Mouse (Mus musculus) midbrain, embryonic 15.5 days (tissue): ENCODE measurements around the gene Mrpl17. TPM values are rescaled to one million over a fixed set of nuclear protein-coding genes. Genes with fewer than 3 reads are reported as not detected.
"Not testable (repeated sequence)": the region's sequence is repeated elsewhere in the genome, so short reads cannot be mapped to it uniquely, and the experiment has no call there.

ENCODE experiments used
- ATAC-seq: fragments of 200-750 bp; cut with Nextera tagmentation; replicated peaks from 2 replicates; pipeline ENCODE4 v1.8.0; 2017; ENCODE audit warnings: moderate TSS enrichment
- H3K27ac ChIP-seq: fragments of 300-500 bp; sonication (generic); 2 replicates; pipeline ENCODE4 v1.5.1; 2015; ENCODE audit warnings: mild to moderate bottlenecking, inconsistent platforms
- H3K27me3 ChIP-seq: fragments of 300-500 bp; sonication (generic); replicated peaks from 2 replicates; pipeline ENCODE4 v1.6.1; 2015; ENCODE audit warnings: inconsistent platforms
- H3K36me3 ChIP-seq: fragments of 300-500 bp; sonication (generic); replicated peaks from 2 replicates; pipeline ENCODE4 v1.6.1; 2015; ENCODE audit warnings: inconsistent platforms
- H3K4me1 ChIP-seq: fragments of 300-500 bp; sonication (generic); 2 replicates; pipeline ENCODE4 v1.6.1; 2015; ENCODE audit warnings: inconsistent platforms
- H3K4me2 ChIP-seq: fragments of 300-500 bp; sonication (generic); 2 replicates; pipeline ENCODE4 v1.6.1; 2015; ENCODE audit warnings: inconsistent platforms, mild to moderate bottlenecking, moderate library complexity
- H3K4me3 ChIP-seq: fragments of 300-500 bp; sonication (generic); 2 replicates; pipeline ENCODE4 v1.5.1; 2015; ENCODE audit warnings: mild to moderate bottlenecking, inconsistent platforms
- H3K9ac ChIP-seq: fragments of 300-500 bp; sonication (generic); 2 replicates; pipeline ENCODE4 v1.6.1; 2015; ENCODE audit warnings: mild to moderate bottlenecking, inconsistent platforms
- H3K9me3 ChIP-seq: fragments of 300-500 bp; sonication (generic); 2 replicates; pipeline ENCODE4 v1.6.1; 2016; ENCODE audit warnings: inconsistent platforms
- WGBS: fragments of 180-500 bp; shearing (Covaris S2); methylation state at CpG from one replicate; pipeline ENCODE4 v1.1.7; 2015; ENCODE audit warnings: mixed read lengths; 5-methylcytosine and 5-hydroxymethylcytosine counted together
- polyA plus RNA-seq: library from polyadenylated mRNA; unstranded; fragments of >200 nt; fragmentation: Nextera tagmentation; extraction: Ambion mirVana; gene quantifications from 2 replicates; pipeline ENCODE4 v1.2.1, GENCODE M21; 2015

Gene Mrpl17
- 173 and 175 TPM in 2 replicates for polyA plus RNA-seq

- Histone ChIP-seq H3K4me3 (peak within 1 kb of the TSS; percentile 96), H3K9ac (peak within 1 kb of the TSS; percentile 97), H3K4me2 (peak within 1 kb of the TSS; percentile 87), H3K27ac (peak within 1 kb of the TSS; percentile 93), H3K4me1 (peaks cover 13% of the 10 kb centered on the region), H3K27me3 (no peaks in the 10 kb centered on the region), H3K9me3 (no peaks in the 10 kb centered on the region), H3K36me3 (peaks cover 3% of the 10 kb centered on the region; the same call in 1 of the 2 replicates)
- ATAC-seq: peak; percentile 98
- WGBS: under 1% methylated on average over 49 of the region's 52 CpGs
These were observed at the start of gene Mrpl17 for GRCm38 (mm10) chr7:105810877-105811489. Mrpl17 (minus strand) TSS chr7:105811099.

DNA sequence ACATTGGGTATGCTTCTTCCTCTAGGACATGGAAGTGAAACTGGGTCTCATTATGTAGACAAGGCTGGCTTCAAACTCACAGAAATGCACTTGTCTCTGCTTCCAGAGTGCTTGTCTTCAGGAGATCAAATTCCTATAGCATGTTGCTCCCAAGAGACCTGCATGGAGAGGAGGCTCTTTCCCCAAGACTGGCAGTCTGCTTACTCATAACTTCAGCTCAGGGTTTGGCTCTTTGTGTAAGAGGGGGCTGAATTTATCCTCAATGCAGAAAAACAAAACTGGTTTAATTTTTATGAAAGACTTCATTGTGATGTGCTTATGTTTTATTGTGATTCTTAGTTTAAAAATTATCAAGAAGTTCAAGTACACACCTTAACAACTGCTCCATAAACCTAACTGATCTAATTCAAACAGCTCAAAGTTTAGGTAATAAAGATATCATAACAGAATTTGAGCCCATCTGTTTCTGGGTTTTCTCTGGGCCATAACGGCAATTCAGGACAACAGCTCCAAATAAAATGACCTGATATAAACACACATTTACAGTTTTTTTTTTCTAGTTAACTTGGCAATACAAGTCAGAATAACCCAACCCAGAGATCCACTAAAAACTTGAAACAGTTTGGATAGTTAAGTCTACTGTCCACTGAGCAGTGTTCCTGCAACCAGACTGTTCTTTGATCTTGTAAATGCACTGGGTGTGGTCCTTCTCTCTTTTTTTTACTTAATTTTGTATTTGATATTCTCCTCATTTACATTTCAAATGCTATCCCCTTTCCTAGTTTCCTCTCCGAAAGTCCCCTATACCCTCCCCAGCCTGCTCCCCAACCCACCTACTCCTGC is 45.0 kb upstream of the Mrpl17 start:
- H3K4me2 ChIP-seq, H3K27ac ChIP-seq, H3K27me3 ChIP-seq, H3K9me3 ChIP-seq, ATAC-seq, H3K9ac ChIP-seq, H3K36me3 ChIP-seq, H3K4me1 ChIP-seq, H3K4me3 ChIP-seq: not testable (repeated sequence)
- no CpG with 5 or more reads among the region's 2 CpGs for WGBS

DNA sequence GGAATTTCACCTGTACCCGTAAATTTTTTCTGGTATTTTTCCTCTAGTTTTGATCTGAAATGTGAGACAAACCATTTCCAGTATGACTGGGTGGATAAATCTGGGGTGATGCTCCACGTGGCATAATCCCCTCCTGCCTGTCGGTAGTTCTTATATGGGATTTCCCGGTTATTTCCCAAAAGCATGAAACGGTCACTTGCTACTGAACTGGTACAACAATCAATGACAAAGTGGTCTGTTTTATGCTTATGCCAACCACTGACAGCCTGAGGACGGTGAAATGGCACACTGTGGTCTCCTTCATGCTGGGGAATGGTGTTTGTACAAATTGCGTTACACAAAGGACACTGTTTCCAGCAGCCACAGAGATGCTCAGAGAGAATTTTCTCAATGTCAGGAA is 13.4 kb upstream of the Mrpl17 start:
- no peaks in the 10 kb centered on the region for H3K36me3 ChIP-seq
- H3K9ac ChIP-seq: no peak overlapping the region
- H3K4me2 ChIP-seq: no peak overlapping the region
- no peak overlapping the region for H3K27ac ChIP-seq
- H3K9me3 ChIP-seq: no peaks in the 10 kb centered on the region
- H3K27me3 ChIP-seq: no peaks in the 10 kb centered on the region
- WGBS: 75% methylated on average over 7 of the region's 7 CpGs
- no peak for ATAC-seq
- H3K4me3 ChIP-seq: no peak overlapping the region
- H3K4me1 ChIP-seq: no peaks in the 10 kb centered on the region

GRCm38 (mm10) chr7:105818483-105818882 is 7.6 kb upstream of the Mrpl17 start:
- WGBS: 0% methylated on average over 1 of the region's 1 CpGs
- no peak overlapping the region for H3K4me3 ChIP-seq
- ATAC-seq: 0 out of 2 replicates have a peak, but pooled peaks have one; percentile 43
- no peak overlapping the region for H3K9ac ChIP-seq
- no peaks in the 10 kb centered on the region for H3K9me3 ChIP-seq
- H3K27ac ChIP-seq: no peak overlapping the region
- H3K36me3 ChIP-seq: no peaks in the 10 kb centered on the region
- H3K27me3 ChIP-seq: no peaks in the 10 kb centered on the region
- H3K4me2 ChIP-seq: no peak overlapping the region
- no peaks in the 10 kb centered on the region for H3K4me1 ChIP-seq

DNA sequence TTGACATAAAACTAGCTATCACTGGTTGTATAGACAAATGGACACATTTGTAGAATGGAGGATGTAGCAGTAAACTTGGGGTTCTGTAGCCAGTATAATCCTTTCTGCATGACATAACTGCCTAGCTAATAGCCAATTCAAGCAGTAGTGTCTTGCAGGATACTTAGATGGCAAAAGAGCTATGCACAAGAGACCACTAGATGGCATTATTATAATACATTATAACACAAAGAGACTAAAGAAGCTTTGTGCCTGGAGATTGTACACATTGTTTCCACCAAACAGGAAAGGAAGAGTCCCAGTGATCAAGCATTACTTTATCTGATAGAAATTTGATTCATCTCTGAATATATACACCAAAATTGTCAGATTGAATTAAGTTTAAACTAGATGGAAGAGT is 5.8 kb upstream of the Mrpl17 start:
- no peak for ATAC-seq
- H3K4me2 ChIP-seq: no peak overlapping the region
- H3K27me3 ChIP-seq: no peaks in the 10 kb centered on the region
- H3K36me3 ChIP-seq: no peaks in the 10 kb centered on the region
- no peak overlapping the region for H3K27ac ChIP-seq
- H3K9me3 ChIP-seq: no peaks in the 10 kb centered on the region
- H3K9ac ChIP-seq: no peak overlapping the region
- no peak overlapping the region for H3K4me3 ChIP-seq
- no peaks in the 10 kb centered on the region for H3K4me1 ChIP-seq

DNA sequence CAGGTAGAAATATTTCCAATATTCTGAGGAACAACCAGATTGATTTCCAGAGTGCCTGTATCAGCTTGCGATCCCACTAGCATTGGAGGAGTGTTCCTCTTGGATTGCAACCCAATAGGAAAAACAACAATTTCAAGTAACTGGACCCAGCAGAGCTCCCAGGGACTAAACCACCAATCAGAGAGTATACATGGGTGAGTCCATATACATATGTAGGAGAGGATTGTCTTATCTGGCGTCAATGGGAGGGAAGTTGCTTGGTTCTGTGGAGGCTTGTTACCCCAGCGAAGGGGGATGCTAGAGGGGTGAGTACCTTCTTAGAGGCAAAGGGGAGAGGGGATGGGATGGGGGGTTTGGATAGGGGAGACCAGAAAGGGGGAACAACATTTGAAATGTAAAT is 2.4 kb upstream of the Mrpl17 start:
- ATAC-seq: no peak
- H3K27ac ChIP-seq: no peak overlapping the region
- no peaks in the 10 kb centered on the region for H3K27me3 ChIP-seq
- H3K4me3 ChIP-seq: no peak overlapping the region
- H3K4me2 ChIP-seq: no peak overlapping the region
- 86% methylated on average over 3 of the region's 3 CpGs for WGBS
- no peak overlapping the region for H3K9ac ChIP-seq
- H3K36me3 ChIP-seq: no peaks in the 10 kb centered on the region; the same call in 1 of the 2 replicates
- H3K9me3 ChIP-seq: no peaks in the 10 kb centered on the region
- peaks cover 13% of the 10 kb centered on the region for H3K4me1 ChIP-seq

DNA sequence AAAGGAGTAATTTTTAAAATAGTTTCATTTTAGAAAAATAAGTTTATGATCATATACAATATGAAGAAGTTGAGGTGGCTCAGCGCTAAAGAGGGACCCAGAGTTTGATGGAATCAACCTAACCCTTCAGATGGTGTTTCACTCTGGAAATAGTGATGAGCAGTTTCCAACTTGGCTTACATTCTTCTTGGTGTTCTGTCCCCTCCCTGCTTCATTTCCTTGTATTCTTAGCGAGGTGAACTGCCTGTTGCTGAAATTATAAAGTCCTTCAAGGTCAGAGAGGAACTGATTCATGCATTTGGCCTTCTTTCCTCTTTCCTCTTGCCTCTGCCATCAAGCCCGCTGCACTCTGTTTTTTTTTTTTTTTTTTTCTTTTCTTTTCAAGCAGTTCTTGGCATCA is 1.7 kb upstream of the Mrpl17 start:
- no peak for ATAC-seq
- H3K9me3 ChIP-seq: no peaks in the 10 kb centered on the region
- WGBS: 81% methylated on average over 3 of the region's 3 CpGs
- no peaks in the 10 kb centered on the region for H3K27me3 ChIP-seq
- H3K9ac ChIP-seq: no peak overlapping the region
- no peaks in the 10 kb centered on the region; the same call in 1 of the 2 replicates for H3K36me3 ChIP-seq
- no peak overlapping the region for H3K4me2 ChIP-seq
- peaks cover 13% of the 10 kb centered on the region for H3K4me1 ChIP-seq
- H3K27ac ChIP-seq: no peak overlapping the region
- no peak overlapping the region for H3K4me3 ChIP-seq

GRCm38 (mm10) chr7:105811516-105811915 is 617 bp upstream of the Mrpl17 start:
- Histone ChIP-seq H3K9ac (no peak overlapping the region), H3K4me3 (peak overlapping the region; percentile 96), H3K36me3 (peaks cover 3% of the 10 kb centered on the region; the same call in 1 of the 2 replicates), H3K27me3 (no peaks in the 10 kb centered on the region), H3K27ac (0 out of 2 replicates have a peak overlapping the region, but pooled peaks have one; percentile 93), H3K9me3 (no peaks in the 10 kb centered on the region), H3K4me2 (peak overlapping the region; percentile 28), H3K4me1 (peaks cover 13% of the 10 kb centered on the region)
- peak; percentile 26 for ATAC-seq

GRCm38 (mm10) chr7:105810280-105810876 is 521 bp downstream of the Mrpl17 start:
- Histone ChIP-seq H3K36me3 (peaks cover 3% of the 10 kb centered on the region; the same call in 1 of the 2 replicates), H3K27ac (peak overlapping the region; percentile 93), H3K4me3 (peak overlapping the region; percentile 96), H3K4me2 (peak overlapping the region; percentile 87), H3K9ac (peak overlapping the region; percentile 97), H3K4me1 (peaks cover 13% of the 10 kb centered on the region), H3K27me3 (no peaks in the 10 kb centered on the region), H3K9me3 (no peaks in the 10 kb centered on the region)
- peak; percentile 81 for ATAC-seq
- WGBS: 4% methylated on average over 37 of the region's 37 CpGs

GRCm38 (mm10) chr7:105809836-105810235 is 1.1 kb downstream of the Mrpl17 start:
- Histone ChIP-seq H3K4me1 (peaks cover 13% of the 10 kb centered on the region), H3K4me3 (peak overlapping the region; percentile 96), H3K4me2 (peak overlapping the region; percentile 87), H3K27ac (no peak overlapping the region), H3K27me3 (no peaks in the 10 kb centered on the region), H3K9ac (peak overlapping the region; percentile 97; the same call in 1 of the 2 replicates), H3K9me3 (no peaks in the 10 kb centered on the region), H3K36me3 (peaks cover 3% of the 10 kb centered on the region; the same call in 1 of the 2 replicates)
- WGBS: 85% methylated on average over 7 of the region's 7 CpGs
- no peak for ATAC-seq

DNA sequence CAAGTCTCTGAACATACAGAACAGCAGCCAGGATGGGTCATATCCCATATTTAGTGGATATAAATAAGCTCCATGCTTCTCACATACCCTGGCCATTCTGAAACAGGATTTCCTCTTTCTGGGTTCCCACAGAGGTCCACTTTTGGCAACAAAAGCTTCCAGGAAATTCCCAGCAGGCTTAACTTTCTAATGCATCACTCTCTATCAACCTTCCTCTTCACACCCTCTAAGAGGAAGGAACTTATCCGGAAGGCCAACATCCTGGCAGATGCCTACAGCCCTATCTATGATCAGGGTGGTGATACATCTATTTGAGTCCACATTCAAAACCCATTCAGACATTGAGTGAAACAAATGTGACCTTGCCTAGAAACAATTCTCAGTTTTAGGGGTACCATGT is 2.5 kb downstream of the Mrpl17 start:
- no peak for ATAC-seq
- Histone ChIP-seq H3K4me1 (peaks cover 13% of the 10 kb centered on the region), H3K9ac (no peak overlapping the region), H3K36me3 (peaks cover 3% of the 10 kb centered on the region; the same call in 1 of the 2 replicates), H3K4me2 (no peak overlapping the region), H3K9me3 (no peaks in the 10 kb centered on the region), H3K27ac (no peak overlapping the region), H3K27me3 (no peaks in the 10 kb centered on the region), H3K4me3 (no peak overlapping the region)
- 91% methylated on average over 1 of the region's 1 CpGs for WGBS

DNA sequence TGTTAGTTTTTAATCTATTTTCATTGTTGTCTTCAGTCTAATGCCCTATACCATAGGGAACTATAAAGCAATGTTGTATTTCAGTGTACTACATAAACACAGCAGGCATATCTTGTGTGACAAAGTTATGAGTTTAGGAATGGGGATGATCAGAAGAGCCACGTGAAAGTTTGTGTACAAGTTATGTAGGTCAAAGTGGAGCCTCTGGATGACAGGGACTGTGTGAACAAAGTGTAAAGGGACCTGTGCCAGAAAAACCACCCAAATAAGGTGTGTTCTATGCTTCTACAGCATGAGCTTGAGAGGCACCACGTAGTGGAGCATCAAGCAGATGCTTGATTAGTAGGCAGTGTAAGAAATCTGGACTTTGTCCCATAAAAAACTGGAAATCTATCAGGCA is 4.2 kb downstream of the Mrpl17 start:
- Histone ChIP-seq H3K4me3 (no peak overlapping the region), H3K4me1 (peaks cover 13% of the 10 kb centered on the region), H3K9me3 (no peaks in the 10 kb centered on the region), H3K27ac (no peak overlapping the region), H3K36me3 (peaks cover 3% of the 10 kb centered on the region; the same call in 1 of the 2 replicates), H3K27me3 (no peaks in the 10 kb centered on the region), H3K9ac (no peak overlapping the region), H3K4me2 (no peak overlapping the region)
- ATAC-seq: no peak
- WGBS: 67% methylated on average over 2 of the region's 2 CpGs
